ENCODE assay signal across 9 mouse cellular contexts in the genomic region with DNA sequence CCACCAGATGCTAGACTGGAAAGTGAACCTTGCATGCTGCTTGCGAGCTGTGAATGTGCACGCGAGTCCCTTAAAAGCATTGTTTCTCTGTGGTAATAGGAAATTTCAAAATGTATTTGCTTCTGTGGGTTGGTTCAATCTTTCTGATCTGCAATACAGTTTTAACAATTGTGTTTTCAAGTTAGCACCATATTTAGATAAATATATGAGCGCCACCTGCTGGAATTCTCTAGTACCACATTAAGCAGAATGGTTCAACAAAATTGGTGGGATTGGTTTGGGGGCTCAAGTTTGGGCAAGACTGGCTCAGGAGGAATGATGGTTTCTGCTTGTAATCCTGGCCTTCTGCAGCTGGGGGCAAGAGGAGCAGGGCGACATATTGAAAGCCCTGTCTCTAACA. TPM values are rescaled to one million over a fixed set of nuclear protein-coding genes. Genes with fewer than 3 reads are reported as not detected.
A peak's percentile ranks its signal among the peaks of the same experiment; 100 is the strongest.
DNase-seq lines count a peak whose midpoint lies in the region; ATAC-seq and TF ChIP-seq lines count a peak whose summit lies in the region.
"Had no signal": no experiment of that assay in that cellular context is flagged by ENCODE, and none has a peak within 500 bp of the region (broad histone marks: within the 10 kb centered on the region; RNA-seq: fewer than 3 reads in every experiment).

No protein-coding gene starts in this region.

- H3K4me1 ChIP-seq in heart, adult 2 months (ENCODE audit: control insufficient read depth, insufficient read depth, low read length): no peaks in the 10 kb centered on the region
- H3K4me1 ChIP-seq in heart, embryonic 11.5 days (ENCODE audit: control insufficient read depth, insufficient read depth, low read length): no peaks in the 10 kb centered on the region
- H3K4me1 ChIP-seq in ES-E14 (ENCODE audit: control insufficient read depth in 2 of 2, insufficient read depth in 2 of 2, low read length in 2 of 2, poor library complexity in 1 of 2): no peaks in the 10 kb centered on the region; a peak in 1 of 4 replicates
- H3K4me1 ChIP-seq: embryonic facial prominence, embryonic 12.5 days had no signal

- TF ChIP-seq EP300 in heart, adult 2 months (IDR thresholded peaks at IDR 0.05; ENCODE audit: insufficient read depth, low read depth, low read length): no peak

- H3K27me3 ChIP-seq in heart, adult 2 months (ENCODE audit: control insufficient read depth, insufficient read depth, low read length): no peaks in the 10 kb centered on the region
- no peaks in the 10 kb centered on the region for H3K27me3 ChIP-seq in heart, embryonic 11.5 days (ENCODE audit: control insufficient read depth, insufficient read depth, low read length)
- H3K27me3 ChIP-seq: embryonic facial prominence, embryonic 12.5 days had no signal

- H3K9ac ChIP-seq in heart, adult 2 months (ENCODE audit: low read depth, low read length): no peak overlapping the region
- H3K9ac ChIP-seq in heart, embryonic 11.5 days (ENCODE audit: low read depth, low read length): no peak overlapping the region
- H3K9ac ChIP-seq in ES-E14 (ENCODE audit: insufficient read depth, low read depth, low read length, poor library complexity, severe bottlenecking): no peak overlapping the region
- H3K9ac ChIP-seq: embryonic facial prominence, embryonic 12.5 days had no signal

- intact Hi-C loops in heart, adult 2 months (cut with DNase I): loop anchor here (1.0 to 10.0 kb wide), 3 partner anchors 564 to 903 kb away; no protein-coding TSS in a partner anchor

- TF ChIP-seq POLR2A in heart, adult 2 months (IDR thresholded peaks at IDR 0.05; ENCODE audit: insufficient read depth, low read depth, low read length): no peak

- 41% methylated on average over 5 of the region's 5 CpGs for WGBS in heart, adult 2 months
- 46% methylated on average over 5 of the region's 5 CpGs for WGBS in heart, embryonic 11.5 days (ENCODE audit: insufficient replicate concordance)

- no peaks in the 10 kb centered on the region for H3K79me2 ChIP-seq in heart, adult 2 months (replicated peaks; ENCODE audit: control insufficient read depth, insufficient read depth, low read length)

- no peaks in the 10 kb centered on the region for H3K9me3 ChIP-seq in heart, embryonic 11.5 days (replicated peaks; ENCODE audit: control insufficient read depth, low read length)
- no peaks in the 10 kb centered on the region for H3K9me3 ChIP-seq in ES-E14 (ENCODE audit: control insufficient read depth, insufficient read depth, low read depth, low read length)
- H3K9me3 ChIP-seq: embryonic facial prominence, embryonic 12.5 days had no signal

- H3K4me2 ChIP-seq in heart, embryonic 11.5 days: no peak overlapping the region
- H3K4me2 ChIP-seq: embryonic facial prominence, embryonic 12.5 days had no signal

- in situ Hi-C loops in ES-E14 (cut with MboI; ENCODE audit: low sequenced_read_pairs in 2 of 2, unreplicated experiment in 2 of 2): no loop called here

- no peak overlapping the region for H3K27ac ChIP-seq in heart, adult 2 months
- no peak overlapping the region for H3K27ac ChIP-seq in heart, embryonic 11.5 days (ENCODE audit: low read depth, low read length)
- H3K27ac ChIP-seq in ES-E14 (ENCODE audit: insufficient read depth, low read depth, low read length, poor library complexity, severe bottlenecking): no peak overlapping the region
- H3K27ac ChIP-seq: embryonic facial prominence, embryonic 12.5 days had no signal

- H3K36me3 ChIP-seq in heart, adult 2 months (ENCODE audit: control insufficient read depth, insufficient read depth, low read length): no peaks in the 10 kb centered on the region
- no peaks in the 10 kb centered on the region for H3K36me3 ChIP-seq in heart, embryonic 11.5 days (ENCODE audit: control insufficient read depth, insufficient read depth, low read length)
- H3K36me3 ChIP-seq in ES-E14 (ENCODE audit: control insufficient read depth, insufficient read depth, low read length, poor library complexity, severe bottlenecking): no peaks in the 10 kb centered on the region
- H3K36me3 ChIP-seq: embryonic facial prominence, embryonic 12.5 days had no signal

- ATAC-seq in heart, embryonic 11.5 days (replicated peaks; ENCODE audit: insufficient number of reproducible peaks, low FRiP score, low TSS enrichment): no peak
- no peak for ATAC-seq in monocyte, adult 5-6 weeks (replicated peaks; ENCODE audit: insufficient number of reproducible peaks, low FRiP score, low TSS enrichment, poor library complexity, severe bottlenecking)

- peak; percentile 82 for TF ChIP-seq CTCF in heart, adult 2 months (IDR thresholded peaks at IDR 0.05)

- no peak overlapping the region for H3K4me3 ChIP-seq in heart, adult 2 months
- H3K4me3 ChIP-seq in heart, embryonic 11.5 days (ENCODE audit: low read depth, low read length): no peak overlapping the region
- no peak overlapping the region for H3K4me3 ChIP-seq in ES-E14 (ENCODE audit: insufficient read depth in 1 of 2, low read depth in 1 of 2, low read length in 2 of 2, poor library complexity in 1 of 2, severe bottlenecking in 1 of 2)
- H3K4me3 ChIP-seq: embryonic facial prominence, embryonic 12.5 days had no signal

- no peak for DNase-seq in heart, adult 2 months
- peak; percentile 18 for DNase-seq in 3134 (ENCODE audit: extremely low read depth, insufficient read length, low spot score)
- no peak for DNase-seq in ES-E14 (ENCODE audit: low read depth, low spot score)
- DNase-seq in embryo, embryonic 10.5 days (ENCODE audit: low spot score): peak; percentile 82
- peak; percentile 32 for DNase-seq in layer of hippocampus, adult 9-11 months
- DNase-seq in retina, postnatal 1 day: peak; percentile 65

TF ChIP-seq in ES-E14, 5 proteins besides CTCF, POLR2A, EP300 and RAD21:
- TF ChIP-seq ZC3H11A (IDR thresholded peaks at IDR 0.05; ENCODE audit: borderline replicate concordance, low read depth, low read length) (peak; percentile 54; the same call in 1 of the 2 replicates), HCFC1 (IDR thresholded peaks at IDR 0.05; ENCODE audit: borderline replicate concordance, insufficient read depth, low read length) (no peak)
TF ChIP-seq in ES-E14: peak in this region for 1.

RNA-seq across cellular contexts. Expression of gene Ccdc172, which starts 46.6 kb away (rescaled TPM):
- total RNA-seq in heart, adult 2 months (2021): not detected
- polyA plus RNA-seq in heart, adult 2 months (2012; rRNA removed): not detected in 2 replicates
- polyA plus RNA-seq in heart, embryonic 11.5 days (2014; fragmentation: Nextera tagmentation; extraction: Ambion mirVana): not detected in 2 replicates
- 1.2 and 3.5 TPM in 2 replicates for total RNA-seq in ES-E14 (2012; rRNA removed)
- total RNA-seq in monocyte, adult 5-6 weeks (2017): not detected in 3 replicates
- polyA plus RNA-seq: embryonic facial prominence, embryonic 12.5 days had no signal

Comparison
In these comparisons a context has a peak if more than half of its experiments do, and no peak if none do; other contexts are left out.
1. DNase-seq: peak in 3134 (single experiment), embryo, embryonic 10.5 days (single experiment), layer of hippocampus, adult 9-11 months (single experiment) and retina, postnatal 1 day (single experiment); none in heart, adult 2 months (0 of 2) and ES-E14 (single experiment).